Mouse (Mus musculus) limb, embryonic 10.5 days (tissue): Measurements from ENCODE around the gene Ddt. TPM values are rescaled to one million over a fixed set of nuclear protein-coding genes. Genes with fewer than 3 reads are reported as not detected.
A peak's percentile ranks its signal among the peaks of the same experiment; 100 is the strongest.

Experiments
- DNase-seq: peaks from one replicate; pipeline ENCODE4 v3.0.0-alpha.2; 2017; ENCODE audit warnings: low spot score
- H3K27ac ChIP-seq: fragments of 300-500 bp; sonication (generic); 2 replicates; pipeline ENCODE4 v1.5.1; 2016; ENCODE audit warnings: mild to moderate bottlenecking
- H3K27me3 ChIP-seq: fragments of 300-500 bp; sonication (generic); 2 replicates; pipeline ENCODE4 v1.6.1; 2016; ENCODE audit warnings: low read depth, mild to moderate bottlenecking; ENCODE audit not compliant: poor library complexity, severe bottlenecking
- H3K36me3 ChIP-seq: fragments of 300-500 bp; sonication (generic); 2 replicates; pipeline ENCODE4 v1.6.1; 2016; ENCODE audit warnings: mild to moderate bottlenecking, moderate library complexity
- H3K4me1 ChIP-seq: fragments of 300-500 bp; sonication (generic); 2 replicates; pipeline ENCODE4 v1.6.1; 2016
- H3K4me3 ChIP-seq: fragments of 300-500 bp; sonication (generic); 2 replicates; pipeline ENCODE4 v1.5.1; 2016; ENCODE audit warnings: mild to moderate bottlenecking, moderate library complexity
- H3K9me3 ChIP-seq: fragments of 300-500 bp; sonication (generic); replicated peaks from 2 replicates; pipeline ENCODE4 v1.6.1; 2016; ENCODE audit warnings: mild to moderate bottlenecking
- WGBS: fragments of 180-500 bp; shearing (Covaris S2); methylation state at CpG from one replicate; pipeline ENCODE4 v1.1.7; 2016; 5-methylcytosine and 5-hydroxymethylcytosine counted together
- polyA plus RNA-seq: library from polyadenylated mRNA; unstranded; fragments of >200 nt; fragmentation: Nextera tagmentation; extraction: Ambion mirVana; gene quantifications from 2 replicates; pipeline ENCODE4 v1.2.1, GENCODE M21; 2016

Ddt gene
- 91.4 and 92.5 TPM in 2 replicates for polyA plus RNA-seq

GRCm38 (mm10) chr10:75772795-75773664 is at the start of gene Ddt:
Ddt (minus strand) TSS chr10:75773414.
- WGBS = under 1% methylated on average over 47 of the region's 47 CpGs
- Histone ChIP-seq H3K27ac (peak within 1 kb of the TSS; percentile 81), H3K9me3 (no peaks in the 10 kb centered on the region), H3K4me1 (peaks cover 14% of the 10 kb centered on the region), H3K27me3 (no peaks in the 10 kb centered on the region), H3K36me3 (no peaks in the 10 kb centered on the region), H3K4me3 (peak within 1 kb of the TSS; percentile 75)
- DNase-seq = peak; percentile 96

GRCm38 (mm10) chr10:75822443-75822842 is 49.2 kb upstream of the Ddt start, which contains the start of gene Gstt4:
Gstt4 (minus strand) TSS chr10:75822543.
- no peaks in the 10 kb centered on the region for H3K27me3 ChIP-seq
- no peaks in the 10 kb centered on the region for H3K4me1 ChIP-seq
- no peak within 1 kb of the TSS for H3K27ac ChIP-seq
- no peaks in the 10 kb centered on the region for H3K36me3 ChIP-seq
- DNase-seq = no peak
- 93% methylated on average over 2 of the region's 2 CpGs for WGBS
- no peak within 1 kb of the TSS for H3K4me3 ChIP-seq
- H3K9me3 ChIP-seq = no peaks in the 10 kb centered on the region

- Histone ChIP-seq H3K27ac (no peak overlapping the region), H3K4me3 (no peak overlapping the region), H3K9me3 (no peaks in the 10 kb centered on the region), H3K4me1 (no peaks in the 10 kb centered on the region), H3K27me3 (no peaks in the 10 kb centered on the region), H3K36me3 (no peaks in the 10 kb centered on the region)
- no peak for DNase-seq
- 87% methylated on average over 5 of the region's 5 CpGs for WGBS
Measured at GRCm38 (mm10) chr10:75819882-75820281, 46.7 kb upstream of the Ddt start.

- H3K36me3 ChIP-seq = no peaks in the 10 kb centered on the region
- H3K9me3 ChIP-seq = no peaks in the 10 kb centered on the region
- H3K27ac ChIP-seq = no peak overlapping the region
- 69% methylated on average over 10 of the region's 10 CpGs for WGBS
- no peaks in the 10 kb centered on the region for H3K27me3 ChIP-seq
- DNase-seq = no peak
- H3K4me3 ChIP-seq = no peak overlapping the region
- no peaks in the 10 kb centered on the region for H3K4me1 ChIP-seq
Measured at GRCm38 (mm10) chr10:75818641-75819040, 45.4 kb upstream of the Ddt start.

- no peak overlapping the region for H3K27ac ChIP-seq
- no peaks in the 10 kb centered on the region for H3K36me3 ChIP-seq
- DNase-seq = no peak
- H3K4me3 ChIP-seq = no peak overlapping the region
- no peaks in the 10 kb centered on the region for H3K4me1 ChIP-seq
- H3K27me3 ChIP-seq = no peaks in the 10 kb centered on the region
- 82% methylated on average over 2 of the region's 2 CpGs for WGBS
- no peaks in the 10 kb centered on the region for H3K9me3 ChIP-seq
Measured at GRCm38 (mm10) chr10:75804217-75804616, 31.0 kb upstream of the Ddt start.

GRCm38 (mm10) chr10:75798176-75798696 is 25.0 kb upstream of the Ddt start, which contains the start of gene Gstt1:
Gstt1 (minus strand) TSS chr10:75798584.
- no peaks in the 10 kb centered on the region for H3K36me3 ChIP-seq
- DNase-seq = peak; percentile 43
- WGBS = 3% methylated on average over 18 of the region's 18 CpGs
- H3K9me3 ChIP-seq = no peaks in the 10 kb centered on the region
- H3K4me3 ChIP-seq = peak within 1 kb of the TSS; percentile 52
- peak within 1 kb of the TSS; percentile 39; the same call in 1 of the 2 replicates for H3K27ac ChIP-seq
- H3K4me1 ChIP-seq = peaks cover 29% of the 10 kb centered on the region
- peaks cover 24% of the 10 kb centered on the region for H3K27me3 ChIP-seq

- peaks cover 24% of the 10 kb centered on the region for H3K27me3 ChIP-seq
- no peaks in the 10 kb centered on the region for H3K36me3 ChIP-seq
- peaks cover 29% of the 10 kb centered on the region for H3K4me1 ChIP-seq
- peak overlapping the region; percentile 52 for H3K4me3 ChIP-seq
- H3K27ac ChIP-seq = peak overlapping the region; percentile 39; the same call in 1 of the 2 replicates
- DNase-seq = peak; percentile 41
- H3K9me3 ChIP-seq = no peaks in the 10 kb centered on the region
- WGBS = 1% methylated on average over 12 of the region's 12 CpGs
Measured at GRCm38 (mm10) chr10:75797619-75798175, 24.5 kb upstream of the Ddt start.

GRCm38 (mm10) chr10:75796731-75797516 is 23.7 kb upstream of the Ddt start:
- peak overlapping the region; percentile 39; the same call in 1 of the 2 replicates for H3K27ac ChIP-seq
- H3K9me3 ChIP-seq = no peaks in the 10 kb centered on the region
- WGBS = 51% methylated on average over 11 of the region's 11 CpGs

GRCm38 (mm10) chr10:75794880-75795279 is 21.7 kb upstream of the Ddt start:
- Histone ChIP-seq H3K4me1 (peaks cover 34% of the 10 kb centered on the region), H3K4me3 (no peak overlapping the region), H3K27ac (peak overlapping the region; percentile 50), H3K36me3 (no peaks in the 10 kb centered on the region), H3K9me3 (no peaks in the 10 kb centered on the region), H3K27me3 (peaks cover 24% of the 10 kb centered on the region)
- WGBS = 35% methylated on average over 3 of the region's 3 CpGs
- DNase-seq = no peak

More at GRCm38 (mm10) chr10:75796731-75797516, 23.7 kb upstream of the Ddt start:
- Histone ChIP-seq H3K4me3 (peak overlapping the region; percentile 52), H3K4me1 (peaks cover 29% of the 10 kb centered on the region), H3K36me3 (no peaks in the 10 kb centered on the region), H3K27me3 (peaks cover 24% of the 10 kb centered on the region)
- no peak for DNase-seq

- H3K4me1 ChIP-seq = peaks cover 17% of the 10 kb centered on the region
- no peak overlapping the region for H3K4me3 ChIP-seq
- 20% methylated on average over 7 of the region's 7 CpGs for WGBS
- no peaks in the 10 kb centered on the region for H3K36me3 ChIP-seq
- no peak for DNase-seq
- H3K9me3 ChIP-seq = no peaks in the 10 kb centered on the region
- no peaks in the 10 kb centered on the region for H3K27me3 ChIP-seq
- no peak overlapping the region for H3K27ac ChIP-seq
Measured at GRCm38 (mm10) chr10:75790773-75791172, 17.6 kb upstream of the Ddt start.

GRCm38 (mm10) chr10:75789841-75790240 is 16.6 kb upstream of the Ddt start:
- Histone ChIP-seq H3K27me3 (no peaks in the 10 kb centered on the region), H3K9me3 (no peaks in the 10 kb centered on the region), H3K4me3 (no peak overlapping the region), H3K4me1 (peaks cover 10% of the 10 kb centered on the region), H3K27ac (no peak overlapping the region), H3K36me3 (no peaks in the 10 kb centered on the region)
- DNase-seq = no peak
- WGBS = 91% methylated on average over 5 of the region's 5 CpGs

GRCm38 (mm10) chr10:75789081-75789735 is 16.0 kb upstream of the Ddt start:
- DNase-seq = no peak
- Histone ChIP-seq H3K4me1 (peaks cover 5% of the 10 kb centered on the region; the same call in 1 of the 2 replicates), H3K36me3 (no peaks in the 10 kb centered on the region), H3K9me3 (no peaks in the 10 kb centered on the region), H3K27ac (no peak overlapping the region), H3K4me3 (no peak overlapping the region), H3K27me3 (no peaks in the 10 kb centered on the region)
- WGBS = 81% methylated on average over 6 of the region's 6 CpGs
